Mouse (Mus musculus) kidney, postnatal 0 days (tissue): Measurements from ENCODE around the gene Rhbdf2. TPM values are rescaled to one million over a fixed set of nuclear protein-coding genes. Genes with fewer than 3 reads are reported as not detected.

ENCODE experiments used
- ATAC-seq: fragments of 200-750 bp; cut with Nextera tagmentation; replicated peaks from 2 replicates; pipeline ENCODE4 v1.8.0; 2017; ENCODE audit warnings: low read depth, moderate number of reproducible peaks, moderate TSS enrichment, moderate library complexity; ENCODE audit not compliant: low FRiP score
- DNase-seq: peaks from one replicate; pipeline ENCODE4 v3.0.0-alpha.2; 2016; ENCODE audit warnings: low spot score
- H3K27ac ChIP-seq: fragments of 300-500 bp; sonication (generic); 2 replicates; pipeline ENCODE4 v1.5.1; 2014; ENCODE audit warnings: mild to moderate bottlenecking
- H3K27me3 ChIP-seq: fragments of 300-500 bp; sonication (generic); 2 replicates; pipeline ENCODE4 v1.6.1; 2014; ENCODE audit warnings: low read length, mixed read lengths; ENCODE audit not compliant: insufficient read depth
- H3K36me3 ChIP-seq: fragments of 300-500 bp; sonication (generic); 2 replicates; pipeline ENCODE4 v1.6.1; 2014; ENCODE audit warnings: low read length, mixed read lengths; ENCODE audit not compliant: insufficient read depth
- H3K4me1 ChIP-seq: fragments of 300-500 bp; sonication (generic); replicated peaks from 2 replicates; pipeline ENCODE4 v1.6.1; 2014; ENCODE audit warnings: antibody characterized with exemption, low read length, mixed read lengths; ENCODE audit not compliant: insufficient read depth
- H3K4me2 ChIP-seq: fragments of 300-500 bp; sonication (generic); 2 replicates; pipeline ENCODE4 v1.6.1; 2014; ENCODE audit warnings: mild to moderate bottlenecking, low read length, moderate library complexity, mixed read lengths
- H3K4me3 ChIP-seq: fragments of 300-500 bp; sonication (generic); replicated peaks from 2 replicates; pipeline ENCODE4 v1.5.1; 2014; ENCODE audit warnings: low read depth, low read length
- H3K9ac ChIP-seq: fragments of 300-500 bp; sonication (generic); 2 replicates; pipeline ENCODE4 v1.6.1; 2014; ENCODE audit warnings: low read depth, low read length
- H3K9me3 ChIP-seq: fragments of 300-500 bp; sonication (generic); replicated peaks from 2 replicates; pipeline ENCODE4 v1.6.1; 2016; ENCODE audit warnings: low read length, inconsistent platforms, mixed read lengths
- CTCF ChIP-seq: IDR thresholded peaks from 2 replicates; pipeline ENCODE4 v1.5.1; 2016; ENCODE audit warnings: antibody characterized with exemption, low read depth, mild to moderate bottlenecking, moderate library complexity
- WGBS: fragments of 180-500 bp; shearing (Covaris S2); extraction: QIAGEN DNeasy Blood & Tissue Kit; methylation state at CpG from one replicate; pipeline ENCODE4 v1.1.7; 2014; 5-methylcytosine and 5-hydroxymethylcytosine counted together
- polyA plus RNA-seq: library from polyadenylated mRNA; unstranded; fragments of >200 nt; fragmentation: Nextera tagmentation; extraction: Ambion mirVana; gene quantifications from 2 replicates; pipeline ENCODE4 v1.2.1, GENCODE M21; 2015

Gene Rhbdf2
- polyA plus RNA-seq, 1 experiment from 2014 or later: 9.0 TPM

GRCm38 (mm10) chr11:116571767-116572679 is 54.8 kb downstream of the Rhbdf2 start:
- Histone ChIP-seq H3K27ac (no peak overlapping the region), H3K9me3 (no peaks in the 10 kb centered on the region), H3K4me3 (no peak overlapping the region), H3K4me1 (peaks cover 18% of the 10 kb centered on the region), H3K9ac (no peak overlapping the region), H3K4me2 (no peak overlapping the region), H3K36me3 (no peaks in the 10 kb centered on the region), H3K27me3 (no peaks in the 10 kb centered on the region)
- no peak for ATAC-seq
- DNase-seq: no peak
- no peak for TF ChIP-seq CTCF
- 60% methylated on average over 19 of the region's 19 CpGs for WGBS

GRCm38 (mm10) chr11:116570821-116571220 is 56.0 kb downstream of the Rhbdf2 start:
- TF ChIP-seq CTCF: no peak

GRCm38 (mm10) chr11:116567531-116567930 is 59.3 kb downstream of the Rhbdf2 start:
- no peak overlapping the region for H3K4me2 ChIP-seq
- H3K36me3 ChIP-seq: no peaks in the 10 kb centered on the region
- no peak for TF ChIP-seq CTCF
- ATAC-seq (no peak), DNase-seq (no peak)
- H3K4me3 ChIP-seq: no peak overlapping the region
- WGBS: 80% methylated on average over 8 of the region's 8 CpGs
- no peaks in the 10 kb centered on the region for H3K9me3 ChIP-seq
- no peak overlapping the region for H3K27ac ChIP-seq
- H3K27me3 ChIP-seq: no peaks in the 10 kb centered on the region
- H3K9ac ChIP-seq: no peak overlapping the region
- H3K4me1 ChIP-seq: 0 out of 2 replicates have a peak, but pooled peaks cover 6% of the 10 kb centered on the region

More at GRCm38 (mm10) chr11:116570821-116571220, 56.0 kb downstream of the Rhbdf2 start:
- Histone ChIP-seq H3K9me3 (no peaks in the 10 kb centered on the region), H3K27ac (no peak overlapping the region), H3K4me3 (no peak overlapping the region), H3K4me2 (no peak overlapping the region), H3K9ac (no peak overlapping the region), H3K4me1 (peaks cover 18% of the 10 kb centered on the region), H3K27me3 (no peaks in the 10 kb centered on the region), H3K36me3 (no peaks in the 10 kb centered on the region)
- 75% methylated on average over 7 of the region's 7 CpGs for WGBS
- ATAC-seq: no peak
- DNase-seq: no peak

GRCm38 (mm10) chr11:116565283-116566041 is 61.4 kb downstream of the Rhbdf2 start:
- WGBS: 52% methylated on average over 7 of the region's 7 CpGs
- H3K9me3 ChIP-seq: no peaks in the 10 kb centered on the region
- no peaks in the 10 kb centered on the region for H3K36me3 ChIP-seq
- no peaks in the 10 kb centered on the region for H3K27me3 ChIP-seq
- ATAC-seq (no peak), DNase-seq (no peak)
- no peak overlapping the region for H3K27ac ChIP-seq
- no peak overlapping the region for H3K4me2 ChIP-seq
- H3K4me1 ChIP-seq: no peaks in the 10 kb centered on the region
- no peak overlapping the region for H3K4me3 ChIP-seq
- TF ChIP-seq CTCF: no peak
- H3K9ac ChIP-seq: no peak overlapping the region

DNA sequence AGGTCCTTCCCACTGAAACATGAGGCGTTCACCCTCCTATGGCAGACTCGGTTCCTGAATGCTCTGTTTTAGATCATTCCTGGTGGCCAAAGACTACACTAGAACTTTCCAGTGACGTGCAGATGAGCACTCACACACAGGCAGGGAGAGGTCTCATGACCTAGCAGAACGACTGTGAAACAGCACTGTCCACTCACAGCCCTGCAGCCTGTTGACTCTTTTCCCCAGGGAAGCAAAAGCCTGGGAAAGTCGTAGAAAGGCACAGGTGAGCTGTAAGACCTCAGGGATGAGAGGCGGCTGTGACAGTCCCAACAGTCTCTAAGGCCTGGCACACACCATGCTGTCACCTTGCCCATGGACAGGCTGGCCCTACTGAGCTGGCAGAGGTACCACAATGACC is 70.5 kb downstream of the Rhbdf2 start:
- Histone ChIP-seq H3K4me3 (no peak overlapping the region), H3K27ac (no peak overlapping the region), H3K27me3 (no peaks in the 10 kb centered on the region), H3K9me3 (no peaks in the 10 kb centered on the region), H3K4me1 (peaks cover 6% of the 10 kb centered on the region; the same call in 1 of the 2 replicates), H3K9ac (no peak overlapping the region), H3K36me3 (no peaks in the 10 kb centered on the region), H3K4me2 (no peak overlapping the region)
- DNase-seq (no peak), ATAC-seq (no peak)
- TF ChIP-seq CTCF: no peak
- 43% methylated on average over 6 of the region's 6 CpGs for WGBS

DNA sequence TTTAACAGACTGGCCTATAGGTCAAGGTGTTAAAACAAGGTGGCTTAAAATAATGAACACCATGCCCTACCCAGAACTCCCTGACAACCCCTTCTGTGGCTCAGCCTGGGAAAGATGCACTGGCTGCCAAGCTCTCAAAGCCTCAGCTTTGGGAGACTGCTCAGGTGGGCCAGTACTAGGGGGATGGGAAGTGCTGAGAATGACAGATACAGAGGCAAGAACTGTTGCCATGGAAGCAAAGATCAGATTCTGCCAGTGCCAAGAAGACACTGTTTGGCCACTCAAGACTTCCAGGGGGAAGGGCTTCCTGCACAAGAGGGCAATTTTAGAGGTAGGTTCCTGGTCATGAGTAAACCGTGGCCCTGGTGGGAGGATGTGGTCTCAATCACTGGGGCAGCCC is 71.2 kb downstream of the Rhbdf2 start:
- Histone ChIP-seq H3K27ac (no peak overlapping the region), H3K4me3 (no peak overlapping the region), H3K4me1 (peaks cover 13% of the 10 kb centered on the region; the same call in 1 of the 2 replicates), H3K27me3 (no peaks in the 10 kb centered on the region), H3K4me2 (no peak overlapping the region), H3K9ac (no peak overlapping the region), H3K36me3 (no peaks in the 10 kb centered on the region), H3K9me3 (no peaks in the 10 kb centered on the region)
- TF ChIP-seq CTCF: no peak
- DNase-seq (no peak), ATAC-seq (no peak)
- 28% methylated on average over 1 of the region's 1 CpGs for WGBS
